Mouse (Mus musculus) heart, adult 2 months (tissue): ENCODE data around the gene Kcns1.

Experiments
- CTCF ChIP-seq: fragments of 200-600 bp; IDR thresholded peaks from 2 replicates; pipeline ENCODE4 v1.8.1; 2022; ENCODE audit warnings: antibody characterized with exemption, mild to moderate bottlenecking, moderate library complexity
- EP300 ChIP-seq: fragments of 200-500 bp; IDR thresholded peaks from 2 replicates; pipeline ENCODE4 v1.6.1; 2011; ENCODE audit warnings: low read depth, low read length, control low read depth; ENCODE audit not compliant: insufficient read depth
- POLR2A ChIP-seq: fragments of 200-500 bp; IDR thresholded peaks from 2 replicates; pipeline ENCODE4 v1.6.1; 2011; ENCODE audit warnings: mild to moderate bottlenecking, low read depth, low read length, control low read depth; ENCODE audit not compliant: insufficient read depth

GRCm38 (mm10) chr2:164174649-164175395 is 3.9 kb upstream of the Kcns1 start:
- TF ChIP-seq CTCF (no peak), POLR2A (no peak), EP300 (no peak)
